Mouse (Mus musculus) cortical plate, adult 2 months (tissue): ENCODE measurements around the gene Pole4.

Source experiments
- CTCF ChIP-seq: fragments of 200-500 bp; IDR thresholded peaks from 2 replicates; pipeline ENCODE4 v1.5.1; 2011; ENCODE audit warnings: mild to moderate bottlenecking, control low read depth, low read length; ENCODE audit not compliant: insufficient read depth; ENCODE audit errors: extremely low read depth
- POLR2A ChIP-seq: fragments of 200-500 bp; IDR thresholded peaks from 2 replicates; pipeline ENCODE4 v1.6.1; 2011; ENCODE audit warnings: mild to moderate bottlenecking, low read length, control low read depth; ENCODE audit not compliant: insufficient read depth; ENCODE audit errors: extremely low read depth

DNA sequence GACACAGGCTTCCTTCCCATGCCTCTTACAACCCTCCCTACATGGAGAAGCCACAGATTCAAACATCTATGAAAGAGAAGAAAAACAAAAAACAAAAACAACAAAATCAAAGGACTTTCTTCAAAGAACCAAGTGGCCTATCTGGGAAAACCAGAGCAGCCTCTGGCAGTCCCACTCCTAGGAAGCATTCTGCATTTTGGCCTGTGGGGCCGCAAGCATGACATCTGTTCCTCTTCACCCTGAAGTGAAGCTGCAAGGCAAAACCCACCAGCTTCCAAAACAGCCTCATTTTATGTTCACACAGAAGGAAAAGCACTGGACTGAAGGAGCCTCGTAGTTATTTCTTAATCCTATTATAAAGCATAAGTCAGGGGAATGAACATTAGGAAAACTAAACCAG lies 56.1 kb downstream of the Pole4 start:
- no peak for TF ChIP-seq POLR2A
- no peak for TF ChIP-seq CTCF
